Comparison of ENCODE assay signal across 16 mouse cellular contexts in genomic region chr10:24911199-24911598, GRCm38 (mm10). TPM values are rescaled to one million over a fixed set of nuclear protein-coding genes. Genes with fewer than 3 reads are reported as not detected.
DNase-seq lines count a peak whose midpoint lies in the region; ATAC-seq and TF ChIP-seq lines count a peak whose summit lies in the region.
"Had no signal": no experiment of that assay in that cellular context is flagged by ENCODE, and none has a peak within 500 bp of the region (broad histone marks: within the 10 kb centered on the region; RNA-seq: fewer than 3 reads in every experiment).

No protein-coding gene starts in this region.

- no peak for TF ChIP-seq CTCF in lung, adult 2 months (IDR thresholded peaks at IDR 0.05; ENCODE audit: insufficient read depth, low read length)
- no peak for TF ChIP-seq CTCF in lung, postnatal 0 days (IDR thresholded peaks at IDR 0.05)

- DNase-seq in heart, adult 11 months = peak; percentile 93
- peak; percentile 43 for DNase-seq in lung, adult 18-20 months
- DNase-seq in lung, adult 2 months = no peak
- peak; percentile 58 for DNase-seq in lung, postnatal 0 days (ENCODE audit: low spot score)
- peak; percentile 21 for DNase-seq in skeletal muscle tissue, adult 2 months (ENCODE audit: low read depth, low spot score)
- DNase-seq in gastrocnemius, postnatal 4 days (ENCODE audit: low spot score in 2 of 2) = no peak
- DNase-seq: cerebellum, adult 11 months; cerebellum, postnatal 36 days; gastrocnemius, postnatal 25 days; kidney, adult 18-20 months had no signal

- no peak overlapping the region for H3K9ac ChIP-seq in heart, embryonic 11.5 days (ENCODE audit: low read depth, low read length)
- H3K9ac ChIP-seq in lung, postnatal 0 days (replicated peaks; ENCODE audit: low read depth) = no peak overlapping the region
- H3K9ac ChIP-seq in forebrain, embryonic 15.5 days (replicated peaks) = no peak overlapping the region
- H3K9ac ChIP-seq: hindbrain, embryonic 15.5 days; limb, embryonic 12.5 days; neural tube, embryonic 13.5 days had no signal

- H3K36me3 ChIP-seq in heart, embryonic 11.5 days (ENCODE audit: control insufficient read depth, insufficient read depth, low read length) = peaks cover 34% of the 10 kb centered on the region
- H3K36me3 ChIP-seq in lung, postnatal 0 days (ENCODE audit: insufficient read depth, low read length) = peaks cover 60% of the 10 kb centered on the region
- H3K36me3 ChIP-seq in forebrain, embryonic 15.5 days = peaks cover 95% of the 10 kb centered on the region

- H3K4me1 ChIP-seq in heart, embryonic 11.5 days (ENCODE audit: control insufficient read depth, insufficient read depth, low read length) = no peaks in the 10 kb centered on the region
- H3K4me1 ChIP-seq in lung, adult 2 months (ENCODE audit: control insufficient read depth, insufficient read depth, low read length) = no peaks in the 10 kb centered on the region
- no peaks in the 10 kb centered on the region for H3K4me1 ChIP-seq in lung, postnatal 0 days (ENCODE audit: insufficient read depth, low read depth, low read length)
- H3K4me1 ChIP-seq in forebrain, embryonic 15.5 days = no peaks in the 10 kb centered on the region
- H3K4me1 ChIP-seq: hindbrain, embryonic 15.5 days; neural tube, embryonic 13.5 days had no signal

- ATAC-seq in heart, embryonic 11.5 days (replicated peaks; ENCODE audit: insufficient number of reproducible peaks, low FRiP score, low TSS enrichment) = no peak
- peak; percentile 79 for ATAC-seq in lung, postnatal 0 days
- no peak for ATAC-seq in forebrain, embryonic 15.5 days (replicated peaks)

- no peak; the same call in 1 of the 2 replicates for TF ChIP-seq EP300 in lung, postnatal 0 days (IDR thresholded peaks at IDR 0.05)

- 86% methylated on average over 8 of the region's 8 CpGs for WGBS in heart, embryonic 11.5 days (ENCODE audit: insufficient replicate concordance)
- WGBS in lung, adult 2 months = 68% methylated on average over 8 of the region's 8 CpGs
- WGBS in lung, postnatal 0 days = 61% methylated on average over 8 of the region's 8 CpGs
- 93% methylated on average over 8 of the region's 8 CpGs for WGBS in forebrain, embryonic 15.5 days

- no peak overlapping the region for H3K4me3 ChIP-seq in heart, embryonic 11.5 days (ENCODE audit: low read depth, low read length)
- no peak overlapping the region for H3K4me3 ChIP-seq in lung, adult 2 months (replicated peaks; ENCODE audit: extremely low read depth, low read depth, low read length)
- no peak overlapping the region for H3K4me3 ChIP-seq in lung, postnatal 0 days (ENCODE audit: low read depth, low read length)
- H3K4me3 ChIP-seq in forebrain, embryonic 15.5 days = no peak overlapping the region
- H3K4me3 ChIP-seq: hindbrain, embryonic 15.5 days; limb, embryonic 12.5 days; neural tube, embryonic 13.5 days had no signal

- no peak overlapping the region for H3K27ac ChIP-seq in heart, embryonic 11.5 days (ENCODE audit: low read depth, low read length)
- H3K27ac ChIP-seq in lung, postnatal 0 days (ENCODE audit: low read length) = no peak overlapping the region
- no peak overlapping the region for H3K27ac ChIP-seq in forebrain, embryonic 15.5 days (replicated peaks)
- H3K27ac ChIP-seq: hindbrain, embryonic 15.5 days; limb, embryonic 12.5 days; neural tube, embryonic 13.5 days had no signal

- no peaks in the 10 kb centered on the region for H3K9me3 ChIP-seq in heart, embryonic 11.5 days (replicated peaks; ENCODE audit: control insufficient read depth, low read length)
- no peaks in the 10 kb centered on the region for H3K9me3 ChIP-seq in lung, postnatal 0 days (ENCODE audit: low read length)
- no peaks in the 10 kb centered on the region for H3K9me3 ChIP-seq in forebrain, embryonic 15.5 days
- H3K9me3 ChIP-seq: hindbrain, embryonic 15.5 days; limb, embryonic 12.5 days; neural tube, embryonic 13.5 days had no signal

- H3K4me2 ChIP-seq in heart, embryonic 11.5 days = no peak overlapping the region
- H3K4me2 ChIP-seq in lung, postnatal 0 days (replicated peaks; ENCODE audit: low read depth, low read length) = no peak overlapping the region
- H3K4me2 ChIP-seq in forebrain, embryonic 15.5 days (replicated peaks) = no peak overlapping the region
- H3K4me2 ChIP-seq: hindbrain, embryonic 15.5 days; limb, embryonic 12.5 days; neural tube, embryonic 13.5 days had no signal

- H3K27me3 ChIP-seq in heart, embryonic 11.5 days (ENCODE audit: control insufficient read depth, insufficient read depth, low read length) = no peaks in the 10 kb centered on the region
- no peaks in the 10 kb centered on the region for H3K27me3 ChIP-seq in lung, postnatal 0 days (replicated peaks; ENCODE audit: insufficient read depth, low read length)
- H3K27me3 ChIP-seq in forebrain, embryonic 15.5 days = no peaks in the 10 kb centered on the region
- H3K27me3 ChIP-seq: hindbrain, embryonic 15.5 days; limb, embryonic 12.5 days; neural tube, embryonic 13.5 days had no signal

- TF ChIP-seq POLR2A in lung, adult 2 months (IDR thresholded peaks at IDR 0.05; ENCODE audit: borderline replicate concordance, extremely low read depth, low read depth, low read length) = no peak

RNA-seq across cellular contexts. Expression of gene Arg1, which starts 16.1 kb away (rescaled TPM):
- 1.1 TPM in 2 replicates for polyA plus RNA-seq in heart, embryonic 11.5 days (2014; fragmentation: Nextera tagmentation; extraction: Ambion mirVana)
- 0.43 and 5.7 TPM in 2 replicates for polyA plus RNA-seq in lung, adult 2 months (2012; rRNA removed)
- 4.9 and 8.4 TPM in 2 replicates for polyA plus RNA-seq in lung, postnatal 0 days (2015; fragmentation: Nextera tagmentation; extraction: Ambion mirVana)
- total RNA-seq in gastrocnemius, postnatal 4 days (2021) = 1 to 10 TPM in 1 of 2 experiments, under 1 TPM in 1; 0.25 to 1.1 TPM
- 0.65 and 0.66 TPM in 2 replicates for polyA plus RNA-seq in forebrain, embryonic 15.5 days (2015; fragmentation: Nextera tagmentation; extraction: Ambion mirVana)
- polyA plus RNA-seq: spleen, adult 2 months had no signal

RNA-seq across cellular contexts. Expression of gene Med23, which starts 41.4 kb away (rescaled TPM):
- 17.7 and 18.4 TPM in 2 replicates for polyA plus RNA-seq in heart, embryonic 11.5 days (2014; fragmentation: Nextera tagmentation; extraction: Ambion mirVana)
- 14.9 and 20.6 TPM in 2 replicates for polyA plus RNA-seq in lung, adult 2 months (2012; rRNA removed)
- polyA plus RNA-seq in lung, postnatal 0 days (2015; fragmentation: Nextera tagmentation; extraction: Ambion mirVana) = 7.4 and 9.7 TPM in 2 replicates
- 10 to 100 TPM; 19.3 to 20.2 TPM for total RNA-seq in gastrocnemius, postnatal 4 days (2021)
- 29.4 and 32.7 TPM in 2 replicates for polyA plus RNA-seq in forebrain, embryonic 15.5 days (2015; fragmentation: Nextera tagmentation; extraction: Ambion mirVana)

Comparison
In these comparisons a context has a peak if more than half of its experiments do, and no peak if none do; other contexts are left out.
1. DNase-seq: peak in heart, adult 11 months (single experiment), lung, adult 18-20 months (2 of 2), lung, postnatal 0 days (single experiment) and skeletal muscle tissue, adult 2 months (single experiment); none in lung, adult 2 months (single experiment) and gastrocnemius, postnatal 4 days (0 of 2).